Mouse (Mus musculus): ENCODE results near the gene Taok3.

GRCm38 (mm10) chr5:117165946-117166345 lies 46.0 kb downstream of the Taok3 start:
- TF ChIP-seq POLR2A (IDR thresholded peaks at IDR 0.05; ENCODE audit: insufficient read length, low read depth): no peak
- no peak for TF ChIP-seq USF1 (IDR thresholded peaks at IDR 0.05; ENCODE audit: low read depth)
- TF ChIP-seq CEBPB (IDR thresholded peaks at IDR 0.05; ENCODE audit: insufficient read depth, poor library complexity, severe bottlenecking): no peak
- no peak for TF ChIP-seq MYOD1 (IDR thresholded peaks at IDR 0.05; ENCODE audit: control insufficient read depth in 1 of 3, insufficient read length in 2 of 3, low read depth in 2 of 3)
- TF ChIP-seq MYOG (IDR thresholded peaks at IDR 0.05; ENCODE audit: control insufficient read depth in 1 of 3, insufficient read depth in 1 of 3, insufficient read length in 2 of 3, low read depth in 2 of 3): no peak

All from myocyte (in vitro differentiated cells).